In genomic region chr12:32989731-32990130, GRCm38 (mm10) we compare ENCODE assay signal across 8 mouse cellular contexts. TPM values are rescaled to one million over a fixed set of nuclear protein-coding genes. Genes with fewer than 3 reads are reported as not detected.
DNase-seq lines count a peak whose midpoint lies in the region; ATAC-seq lines count a peak whose summit lies in the region.

No protein-coding gene starts in this region.

- peak; percentile 35; the same call in 1 of the 2 replicates for ATAC-seq in forebrain, embryonic 15.5 days (replicated peaks)
- ATAC-seq in midbrain, embryonic 15.5 days (replicated peaks) = 0 out of 2 replicates have a peak, but pooled peaks have one; percentile 42
- ATAC-seq in midbrain, embryonic 13.5 days = no peak
- peak; percentile 88 for ATAC-seq in heart, embryonic 16.5 days (replicated peaks; ENCODE audit: extremely low read depth, insufficient read depth, low FRiP score)

- H3K27ac ChIP-seq in forebrain, embryonic 15.5 days (replicated peaks) = no peak overlapping the region
- H3K27ac ChIP-seq in forebrain, embryonic 10.5 days = no peak overlapping the region
- no peak overlapping the region for H3K27ac ChIP-seq in midbrain, embryonic 15.5 days
- no peak overlapping the region for H3K27ac ChIP-seq in midbrain, embryonic 13.5 days
- peak overlapping the region; percentile 48 for H3K27ac ChIP-seq in heart, embryonic 16.5 days (ENCODE audit: low read length)

- no peak overlapping the region for H3K4me2 ChIP-seq in forebrain, embryonic 15.5 days (replicated peaks)
- H3K4me2 ChIP-seq in midbrain, embryonic 15.5 days = no peak overlapping the region
- no peak overlapping the region for H3K4me2 ChIP-seq in midbrain, embryonic 13.5 days (replicated peaks)
- H3K4me2 ChIP-seq in heart, embryonic 16.5 days (ENCODE audit: low read depth, low read length) = peak overlapping the region; percentile 31; the same call in 1 of the 2 replicates

- no peaks in the 10 kb centered on the region for H3K9me3 ChIP-seq in forebrain, embryonic 15.5 days
- H3K9me3 ChIP-seq in forebrain, embryonic 10.5 days = no peaks in the 10 kb centered on the region
- H3K9me3 ChIP-seq in midbrain, embryonic 15.5 days = no peaks in the 10 kb centered on the region
- H3K9me3 ChIP-seq in midbrain, embryonic 13.5 days = 0 out of 2 replicates have a peak, but pooled peaks cover 2% of the 10 kb centered on the region
- H3K9me3 ChIP-seq in heart, embryonic 16.5 days (replicated peaks; ENCODE audit: control insufficient read depth, low read length) = no peaks in the 10 kb centered on the region

- H3K4me1 ChIP-seq in forebrain, embryonic 15.5 days = no peaks in the 10 kb centered on the region
- H3K4me1 ChIP-seq in forebrain, embryonic 10.5 days = 0 out of 2 replicates have a peak, but pooled peaks cover 4% of the 10 kb centered on the region
- no peaks in the 10 kb centered on the region for H3K4me1 ChIP-seq in midbrain, embryonic 15.5 days
- H3K4me1 ChIP-seq in midbrain, embryonic 13.5 days (replicated peaks) = no peaks in the 10 kb centered on the region
- peaks cover 6% of the 10 kb centered on the region for H3K4me1 ChIP-seq in heart, embryonic 16.5 days (ENCODE audit: control insufficient read depth, insufficient read depth, low read length)

- no peak overlapping the region for H3K4me3 ChIP-seq in forebrain, embryonic 15.5 days
- H3K4me3 ChIP-seq in forebrain, embryonic 10.5 days = no peak overlapping the region
- H3K4me3 ChIP-seq in midbrain, embryonic 15.5 days = no peak overlapping the region
- H3K4me3 ChIP-seq in midbrain, embryonic 13.5 days (replicated peaks) = no peak overlapping the region
- no peak overlapping the region for H3K4me3 ChIP-seq in heart, embryonic 16.5 days (ENCODE audit: low read length)

- H3K27me3 ChIP-seq in forebrain, embryonic 15.5 days = no peaks in the 10 kb centered on the region
- no peaks in the 10 kb centered on the region for H3K27me3 ChIP-seq in forebrain, embryonic 10.5 days (ENCODE audit: poor library complexity, severe bottlenecking)
- H3K27me3 ChIP-seq in midbrain, embryonic 15.5 days (replicated peaks) = no peaks in the 10 kb centered on the region
- H3K27me3 ChIP-seq in midbrain, embryonic 13.5 days = no peaks in the 10 kb centered on the region
- no peaks in the 10 kb centered on the region for H3K27me3 ChIP-seq in heart, embryonic 16.5 days (ENCODE audit: control insufficient read depth, insufficient read depth, low read length)

- 69% methylated on average over 12 of the region's 12 CpGs for WGBS in forebrain, embryonic 15.5 days
- WGBS in forebrain, embryonic 10.5 days = 78% methylated on average over 12 of the region's 12 CpGs
- WGBS in midbrain, embryonic 15.5 days = 72% methylated on average over 12 of the region's 12 CpGs
- 75% methylated on average over 12 of the region's 12 CpGs for WGBS in midbrain, embryonic 13.5 days
- WGBS in heart, embryonic 16.5 days = 33% methylated on average over 12 of the region's 12 CpGs

- H3K36me3 ChIP-seq in forebrain, embryonic 15.5 days = no peaks in the 10 kb centered on the region
- H3K36me3 ChIP-seq in forebrain, embryonic 10.5 days (replicated peaks) = no peaks in the 10 kb centered on the region
- H3K36me3 ChIP-seq in midbrain, embryonic 15.5 days (replicated peaks) = no peaks in the 10 kb centered on the region
- no peaks in the 10 kb centered on the region for H3K36me3 ChIP-seq in midbrain, embryonic 13.5 days
- H3K36me3 ChIP-seq in heart, embryonic 16.5 days (ENCODE audit: control insufficient read depth, insufficient read depth) = no peaks in the 10 kb centered on the region

- no peak for DNase-seq in forebrain, embryonic 10.5 days (ENCODE audit: extremely low spot score, low spot score)
- DNase-seq in naive thymus-derived CD4-positive, alpha-beta T cell, adult 2 months (ENCODE audit: low read depth) = peak; percentile 29
- no peak for DNase-seq in urinary bladder, adult 18-20 months (ENCODE audit: low spot score in 2 of 2)
- DNase-seq in MN1 (ENCODE audit: low spot score) = no peak

- no peak overlapping the region for H3K9ac ChIP-seq in forebrain, embryonic 15.5 days (replicated peaks)
- H3K9ac ChIP-seq in midbrain, embryonic 15.5 days = no peak overlapping the region
- H3K9ac ChIP-seq in midbrain, embryonic 13.5 days (replicated peaks) = no peak overlapping the region
- no peak overlapping the region for H3K9ac ChIP-seq in heart, embryonic 16.5 days (ENCODE audit: low read length)

RNA-seq across cellular contexts. Expression of gene Sypl, which starts 36.0 kb away (rescaled TPM):
- polyA plus RNA-seq in forebrain, embryonic 15.5 days (2015; fragmentation: Nextera tagmentation; extraction: Ambion mirVana) = 39.8 TPM in 2 replicates
- 48.6 and 52.0 TPM in 2 replicates for polyA plus RNA-seq in forebrain, embryonic 10.5 days (2016; fragmentation: Nextera tagmentation; extraction: Ambion mirVana)
- polyA plus RNA-seq in midbrain, embryonic 15.5 days (2015; fragmentation: Nextera tagmentation; extraction: Ambion mirVana) = 32.3 and 33.3 TPM in 2 replicates
- 33.3 and 36.8 TPM in 2 replicates for polyA plus RNA-seq in midbrain, embryonic 13.5 days (2015; fragmentation: Nextera tagmentation; extraction: Ambion mirVana)
- 110 and 127 TPM in 2 replicates for polyA plus RNA-seq in heart, embryonic 16.5 days (2015; fragmentation: Nextera tagmentation; extraction: Ambion mirVana)
